Mouse (Mus musculus): ENCODE data around the gene Ttbk2.

DNA sequence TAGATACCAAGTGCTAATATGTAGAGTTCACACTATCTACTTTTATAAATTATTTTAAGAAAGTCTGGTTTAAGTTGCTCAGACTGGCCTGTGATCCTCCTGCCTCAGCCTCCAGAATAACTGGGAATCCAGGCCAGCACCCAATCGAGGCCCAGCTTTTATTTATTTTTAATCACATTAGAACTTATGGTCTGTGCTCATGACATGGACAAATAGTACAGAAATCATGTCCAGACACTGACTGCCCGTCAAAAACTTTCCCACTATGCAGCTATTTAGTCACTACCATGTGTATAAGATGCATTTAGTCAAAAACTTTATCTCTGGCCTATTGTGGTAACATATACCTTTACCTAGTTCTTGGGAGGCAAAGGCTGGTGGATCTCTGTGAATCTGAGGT is 128.5 kb downstream of the Ttbk2 start:
- no peak for TF ChIP-seq CTCF (IDR thresholded peaks at IDR 0.05)
- no peak for TF ChIP-seq EP300 (IDR thresholded peaks at IDR 0.05; ENCODE audit: insufficient read depth, low read depth, low read length)
- TF ChIP-seq POLR2A (IDR thresholded peaks at IDR 0.05; ENCODE audit: insufficient read depth, low read depth, low read length): no peak
